Mouse (Mus musculus) forelimb bud, embryonic 11.5 days (tissue): ENCODE data around the gene Meis2.

Experiments
- DNase-seq: peaks from one replicate; pipeline ENCODE4 v3.0.0-alpha.2; 2012; ENCODE audit warnings: low read depth, low spot score

Meis2 gene

GRCm38 (mm10) chr2:116001352-116002138 lies 64.1 kb downstream of the Meis2 start:
- no peak for DNase-seq

GRCm38 (mm10) chr2:116000514-116000913 lies 65.1 kb downstream of the Meis2 start:
- DNase-seq, result no peak

GRCm38 (mm10) chr2:115998802-115999201 lies 66.8 kb downstream of the Meis2 start:
- no peak for DNase-seq

DNA sequence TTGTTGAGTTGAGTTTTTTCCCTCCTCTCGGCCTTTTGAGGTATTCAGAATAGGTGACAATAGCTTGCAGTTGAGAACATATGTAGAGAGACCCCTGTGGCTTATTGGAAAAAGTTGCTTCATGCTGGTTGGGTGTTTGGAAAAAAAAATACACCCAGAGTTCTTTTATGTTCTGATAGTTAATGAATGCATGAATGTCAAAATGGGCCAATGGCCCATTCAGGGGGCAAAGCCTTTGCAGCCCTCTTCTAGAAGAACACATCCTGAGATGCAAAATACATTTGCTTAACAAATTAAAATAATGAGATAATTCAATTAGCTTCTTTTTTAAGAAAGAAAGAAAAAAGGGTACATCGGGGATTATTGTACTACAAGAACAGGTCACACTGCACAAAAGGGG lies 69.2 kb downstream of the Meis2 start:
- DNase-seq, result no peak

GRCm38 (mm10) chr2:115993877-115994276 lies 71.8 kb downstream of the Meis2 start:
- DNase-seq, result no peak

GRCm38 (mm10) chr2:115989249-115989648 lies 76.4 kb downstream of the Meis2 start:
- DNase-seq, result no peak

GRCm38 (mm10) chr2:115988448-115988847 lies 77.2 kb downstream of the Meis2 start:
- DNase-seq, result no peak

DNA sequence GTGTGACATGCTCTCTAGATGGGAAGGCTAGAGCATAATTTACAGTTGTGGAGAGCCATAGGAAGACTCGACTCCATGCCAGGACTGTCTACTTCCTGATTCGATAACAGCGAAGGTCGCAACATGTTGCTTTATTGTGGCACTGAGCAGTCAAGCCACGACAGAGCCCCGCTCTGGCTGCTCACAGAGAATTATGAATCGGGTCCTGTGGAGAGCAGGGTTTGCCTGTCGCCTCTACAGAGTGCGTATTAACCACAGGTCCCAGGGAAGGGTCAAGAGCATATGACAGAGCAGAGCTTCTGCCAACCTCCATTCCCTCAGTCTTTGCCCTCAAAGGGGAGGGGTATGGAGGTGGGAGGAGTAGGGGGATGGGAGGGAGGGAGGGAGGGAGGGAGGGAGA lies 80.7 kb downstream of the Meis2 start:
- DNase-seq, result no peak

DNA sequence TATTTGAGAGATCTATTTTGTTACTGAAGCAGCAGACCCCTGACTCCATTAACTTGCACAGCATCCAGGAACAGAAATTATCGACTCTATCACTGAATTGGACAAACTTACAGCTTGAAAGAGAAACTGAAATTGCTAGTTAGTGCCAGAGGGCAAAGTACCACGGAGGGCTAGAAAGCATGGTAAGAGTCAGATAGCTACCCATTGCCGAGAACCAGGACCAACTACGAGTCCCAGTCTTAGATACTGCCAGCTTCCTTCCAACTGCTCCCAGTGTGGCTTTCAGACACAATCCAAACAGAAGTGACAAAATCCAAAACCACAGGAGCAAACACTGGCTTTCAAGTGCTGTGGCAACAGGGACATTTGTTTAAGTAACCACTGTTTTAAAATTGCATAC lies 81.2 kb downstream of the Meis2 start:
- no peak for DNase-seq

DNA sequence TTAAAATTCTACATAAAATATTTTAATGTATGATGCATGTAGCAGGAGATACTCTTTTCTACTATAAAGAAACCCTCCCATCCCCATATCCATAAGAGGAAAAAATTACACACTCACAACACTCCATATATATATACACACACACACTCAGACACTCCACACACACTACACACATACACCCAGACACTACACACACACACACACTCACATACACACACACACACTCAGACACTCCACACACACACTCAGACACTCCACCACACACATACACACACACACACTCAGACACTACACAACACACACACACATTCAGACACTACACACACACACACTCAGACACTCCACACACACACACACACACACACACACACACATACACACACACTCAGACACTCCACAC lies 85.1 kb downstream of the Meis2 start:
- DNase-seq, result no peak

DNA sequence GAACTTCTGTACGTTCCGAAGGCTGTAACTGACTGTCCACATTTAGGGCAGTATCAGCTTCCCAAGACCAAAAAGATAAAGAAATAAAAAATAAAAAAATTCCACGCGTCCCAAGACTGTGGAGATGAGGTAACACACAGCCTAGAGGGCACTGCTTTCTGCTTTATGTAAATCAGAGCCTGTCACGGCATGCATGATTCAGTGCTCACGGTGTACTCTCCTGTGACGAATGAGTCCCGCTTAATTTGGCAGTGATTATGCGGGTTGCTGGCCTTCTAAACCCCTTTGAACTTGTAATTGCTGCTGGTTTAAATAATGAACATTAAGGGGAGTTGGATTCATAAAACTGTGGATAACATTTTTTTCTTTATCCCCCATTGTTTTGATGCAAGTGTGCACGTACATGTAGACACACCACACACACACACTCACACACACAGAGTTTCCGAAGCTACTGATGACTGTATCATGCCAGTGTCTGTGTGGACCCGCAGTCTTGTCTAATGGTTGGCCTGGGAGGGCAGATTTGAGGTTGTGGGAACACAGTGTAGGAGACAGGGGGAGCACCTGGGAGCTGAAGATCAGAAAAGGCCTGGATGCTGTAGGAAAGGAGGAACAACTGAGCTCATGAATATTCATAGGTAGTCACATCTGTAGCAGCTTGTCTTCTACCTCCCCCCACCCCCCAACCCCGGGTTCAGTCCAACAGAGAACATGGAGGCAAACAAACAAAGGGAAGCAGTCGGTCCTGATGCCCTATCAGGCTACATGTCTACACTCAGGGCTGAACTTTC lies 85.8 kb downstream of the Meis2 start:
- no peak for DNase-seq

- DNase-seq, result no peak
These were observed 87.0 kb downstream of the Meis2 start for GRCm38 (mm10) chr2:115978666-115979065.

DNA sequence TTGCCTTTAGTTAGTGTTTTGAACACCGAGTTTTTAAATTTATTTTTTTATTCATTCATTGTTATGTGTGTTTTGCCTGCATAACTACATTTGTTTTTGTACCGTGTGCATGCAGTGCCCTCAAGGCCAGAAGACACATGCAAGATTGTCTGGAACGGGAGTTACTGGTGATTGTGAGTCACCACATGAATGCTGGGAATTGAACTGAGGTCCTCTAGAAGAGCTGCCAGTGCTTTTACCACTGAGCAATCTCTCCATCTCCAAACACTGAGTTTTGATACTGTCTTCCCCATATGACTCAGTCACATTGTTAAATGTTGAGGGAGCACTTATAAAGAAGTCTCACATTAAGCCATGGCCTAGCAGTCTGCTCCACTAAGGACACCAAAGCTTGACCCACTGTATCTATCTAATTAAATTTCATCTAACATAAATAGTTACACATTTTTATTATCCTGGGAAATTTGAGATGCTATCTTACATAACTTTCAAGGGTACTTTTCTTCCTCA lies 94.3 kb downstream of the Meis2 start:
- no peak for DNase-seq

DNA sequence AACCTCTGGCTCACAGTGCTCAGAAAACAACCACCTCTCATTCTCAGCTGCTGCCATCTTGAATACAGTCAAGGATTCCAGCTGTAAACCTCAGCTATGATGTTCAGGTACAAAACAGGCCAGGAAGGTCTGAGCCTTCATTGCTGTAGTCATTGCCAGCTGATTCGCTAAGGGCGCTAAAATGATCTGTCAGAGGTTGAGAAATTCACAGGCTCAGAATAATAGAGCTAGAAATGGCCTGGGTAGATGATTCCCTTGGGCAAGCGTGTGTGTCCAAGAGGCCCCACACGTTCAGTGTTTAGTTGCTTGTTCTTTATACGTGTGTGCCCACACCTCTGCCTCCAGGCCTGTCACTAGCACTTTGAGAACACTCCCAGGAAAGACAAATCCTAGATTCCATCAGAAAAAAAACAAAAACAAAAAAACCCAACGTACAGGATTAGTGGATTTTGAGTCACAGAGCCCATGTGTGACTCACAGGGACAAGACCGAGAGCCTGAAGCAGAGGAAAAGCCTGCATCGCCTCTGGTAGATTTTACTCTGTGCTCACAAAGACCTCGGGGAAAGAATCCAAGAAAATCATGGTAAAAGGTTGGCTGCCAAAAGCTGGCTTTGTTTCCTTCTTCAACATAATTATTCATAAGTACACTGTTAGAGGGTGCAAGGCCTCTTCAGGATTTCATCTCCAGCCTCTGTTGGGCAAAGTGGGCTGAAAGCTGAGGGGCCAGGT lies 95.4 kb downstream of the Meis2 start:
- DNase-seq, result no peak

- no peak for DNase-seq
These were observed 96.4 kb downstream of the Meis2 start for GRCm38 (mm10) chr2:115969201-115969600.

GRCm38 (mm10) chr2:115964911-115965310 lies 100.7 kb downstream of the Meis2 start:
- DNase-seq, result no peak

- DNase-seq, result no peak
These were observed 102.3 kb downstream of the Meis2 start for GRCm38 (mm10) chr2:115963293-115963835.

- DNase-seq, result no peak
These were observed 102.9 kb downstream of the Meis2 start for GRCm38 (mm10) chr2:115962728-115963127.

DNA sequence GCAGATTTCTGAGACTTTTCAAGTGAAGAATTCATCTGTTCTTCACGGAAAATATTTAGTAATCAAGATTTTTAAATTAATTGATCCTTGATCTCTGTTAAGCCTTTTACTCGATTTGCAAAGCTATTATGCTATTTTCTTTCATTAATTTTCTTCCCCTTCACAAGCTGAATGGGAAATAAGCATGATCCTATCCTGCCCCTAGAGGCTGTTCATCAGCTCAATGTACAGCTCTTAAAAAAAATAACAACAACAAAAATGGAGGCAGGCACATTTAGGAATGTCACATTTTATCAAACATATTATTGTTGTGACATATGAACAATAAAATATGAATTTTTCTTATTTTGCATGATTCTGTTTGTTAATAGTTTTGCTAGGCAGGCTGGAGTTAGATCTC lies 103.5 kb downstream of the Meis2 start:
- DNase-seq, result no peak

DNA sequence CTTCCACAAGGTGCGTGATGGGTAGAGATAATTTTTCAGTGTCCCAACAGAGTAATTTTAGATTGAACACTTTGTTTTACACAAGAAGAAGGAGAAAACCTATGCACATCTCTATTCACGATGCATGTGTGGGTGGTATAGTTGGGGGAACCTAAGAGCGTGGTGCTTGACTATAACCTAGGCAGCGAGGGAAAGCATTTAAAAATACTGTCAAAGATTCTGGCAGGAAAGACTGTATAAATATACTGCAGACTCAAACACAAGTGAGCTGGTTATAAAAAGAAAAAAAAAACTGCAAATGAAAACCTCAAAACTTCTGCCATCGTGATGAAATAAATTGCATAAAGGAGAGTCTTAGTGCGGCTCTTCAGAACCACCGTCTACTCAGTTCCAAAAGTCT lies 105.0 kb downstream of the Meis2 start:
- DNase-seq, result no peak

- DNase-seq, result no peak
These were observed 108.9 kb downstream of the Meis2 start for GRCm38 (mm10) chr2:115956786-115957185.

DNA sequence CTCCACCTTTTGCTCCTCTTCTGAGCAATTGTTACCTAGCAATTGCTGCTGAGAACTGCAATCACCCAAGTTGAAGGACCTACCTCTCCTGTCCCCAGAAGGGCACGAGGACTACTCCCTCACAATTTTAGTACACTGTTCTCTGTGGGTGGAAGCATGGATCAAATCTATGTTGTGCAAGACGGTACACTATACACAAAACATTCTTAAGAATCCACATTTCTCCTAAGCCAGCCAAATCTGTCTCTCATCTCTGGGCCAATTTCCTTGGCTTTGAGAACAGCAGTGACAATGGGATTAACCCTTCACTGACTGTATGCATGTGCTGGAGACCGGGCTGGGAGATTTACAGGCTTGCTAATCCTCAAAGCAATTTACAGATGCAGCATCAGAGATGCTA lies 115.0 kb downstream of the Meis2 start:
- DNase-seq, result no peak
